Mouse (Mus musculus): ENCODE data around the gene Gm10974.

The Gm10974 gene

DNA sequence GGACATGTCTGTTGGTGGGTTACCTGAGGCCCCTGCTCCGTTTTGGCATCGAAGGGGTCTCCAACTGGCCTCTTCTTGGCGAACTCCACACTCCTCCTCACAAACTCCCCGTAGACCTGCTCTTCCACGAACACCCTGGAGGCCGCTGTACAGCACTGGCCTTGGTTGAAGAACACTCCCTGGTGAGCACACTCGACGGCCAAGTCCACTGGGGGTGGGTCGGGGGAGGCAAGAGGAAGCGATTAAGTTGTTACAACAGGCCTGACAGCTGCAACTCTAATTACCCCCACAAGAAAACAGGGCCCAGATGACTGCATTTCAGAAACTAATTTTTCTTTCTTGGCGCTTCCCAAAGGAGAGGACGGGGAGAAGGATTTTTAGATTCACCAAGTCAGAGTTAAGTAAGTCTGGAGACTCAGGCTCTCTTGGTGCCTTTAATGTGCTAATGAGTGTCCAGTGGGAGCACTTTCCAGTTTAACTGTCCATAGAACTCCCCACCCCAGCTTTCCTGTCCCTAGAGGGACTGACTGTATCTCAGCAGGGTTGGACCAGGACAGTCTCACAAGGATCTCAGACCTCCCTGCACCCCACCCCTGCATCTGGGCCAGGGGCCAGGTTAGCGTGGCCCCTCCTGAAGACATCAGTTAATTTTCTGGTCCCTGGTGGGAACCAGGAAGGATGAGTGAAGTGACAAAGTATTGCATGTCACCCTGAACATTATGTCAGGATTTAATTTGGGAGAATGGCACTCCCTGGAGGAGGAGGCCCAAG lies 40.4 kb downstream of the Gm10974 start:
- DNase-seq (ENCODE audit: low spot score in 2 of 2) = no peak

GRCm38 (mm10) chr7:66406971-66407370 lies 41.3 kb downstream of the Gm10974 start:
- DNase-seq (ENCODE audit: low spot score in 2 of 2) = no peak

DNA sequence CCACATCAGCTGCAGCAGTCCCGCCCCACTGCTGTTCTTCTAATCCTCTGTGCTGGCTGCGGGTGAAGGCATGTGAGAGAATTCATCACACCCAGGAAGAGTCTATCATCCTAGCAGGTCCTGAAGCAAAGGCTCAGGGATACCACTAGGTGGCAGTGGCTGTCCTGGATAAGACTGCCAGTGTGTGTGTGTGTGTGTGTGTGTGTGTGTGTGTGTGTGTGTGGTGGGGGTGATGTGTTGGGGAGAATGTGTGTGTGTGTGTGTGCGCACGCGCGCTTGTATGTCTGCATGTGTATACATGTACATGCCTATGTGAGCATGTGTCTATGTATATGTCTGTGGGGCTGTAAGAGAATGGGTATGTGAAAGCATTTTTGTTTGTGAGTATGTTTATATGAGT lies 43.7 kb downstream of the Gm10974 start:
- DNase-seq (ENCODE audit: low spot score in 2 of 2) = no peak

- DNase-seq (ENCODE audit: low spot score in 2 of 2) = no peak
These were observed 47.4 kb downstream of the Gm10974 start for GRCm38 (mm10) chr7:66413093-66413492.

DNA sequence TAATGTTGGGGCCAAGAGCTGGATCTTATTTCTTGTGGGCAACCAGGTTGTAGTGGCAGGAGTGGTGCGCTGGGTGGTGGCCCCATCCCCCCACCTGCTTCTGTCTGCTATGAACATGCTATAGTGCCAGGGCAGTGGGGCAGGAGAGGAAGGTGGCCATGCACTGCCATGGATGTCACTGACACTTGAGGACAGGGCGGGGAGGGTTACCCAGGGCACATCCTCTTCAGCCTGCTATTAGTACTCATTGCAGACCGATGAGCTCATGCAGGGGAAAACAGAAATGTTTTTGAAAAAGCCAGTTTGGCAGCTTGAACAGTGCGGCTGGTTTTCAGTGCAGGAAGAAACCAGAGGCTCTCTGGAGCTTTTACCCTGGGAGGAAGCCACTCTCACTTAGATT lies 51.1 kb downstream of the Gm10974 start:
- DNase-seq (ENCODE audit: low spot score in 2 of 2) = no peak

GRCm38 (mm10) chr7:66418981-66419380 lies 53.3 kb downstream of the Gm10974 start:
- no peak for DNase-seq (ENCODE audit: low spot score in 2 of 2)

DNA sequence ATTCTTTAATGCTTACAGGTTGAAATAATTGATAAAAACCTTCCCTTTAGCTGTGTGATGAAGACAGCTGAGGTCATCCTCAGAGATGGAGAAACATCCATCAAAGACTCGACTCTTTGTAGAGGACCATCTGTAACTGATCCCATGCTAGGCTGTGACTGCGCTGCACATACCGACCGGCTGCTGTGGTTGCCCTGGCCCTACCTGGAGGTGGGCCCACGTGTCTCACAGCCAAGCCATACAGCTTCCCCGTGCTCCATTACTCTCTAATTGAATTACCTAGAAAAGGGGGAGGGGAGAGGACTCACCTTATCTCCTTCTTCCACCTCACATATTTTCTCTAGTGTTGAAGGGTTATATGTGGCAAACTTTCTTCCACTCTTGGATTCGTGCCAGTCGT lies 56.2 kb downstream of the Gm10974 start:
- DNase-seq (ENCODE audit: low spot score in 2 of 2) = no peak

GRCm38 (mm10) chr7:66427053-66427436 lies 61.3 kb downstream of the Gm10974 start:
- DNase-seq (ENCODE audit: low spot score in 2 of 2) = no peak

- peak in 1 of 2 experiments; percentile 8 for DNase-seq (ENCODE audit: low spot score in 2 of 2)
These were observed 61.9 kb downstream of the Gm10974 start, which contains the start of gene Aldh1a3 for GRCm38 (mm10) chr7:66427437-66428161. Gene Aldh1a3 (minus strand): TSS chr7:66427517.

- peak; percentile 6 to 15 for DNase-seq (ENCODE audit: low spot score in 2 of 2)
These were observed 68.8 kb downstream of the Gm10974 start for GRCm38 (mm10) chr7:66434453-66434935.

Data from spleen, postnatal 36 days (tissue).